Mouse (Mus musculus) frontal cortex, adult (tissue): ENCODE data around the gene Ubap1.
A peak's percentile ranks its signal among the peaks of the same experiment; 100 is the strongest.

Experiments used
- ATAC-seq: cut with Nextera tagmentation; 2 replicates; pipeline ENCODE4 v1.9.2; 2017; ENCODE audit warnings: mild to moderate bottlenecking, moderate library complexity, mixed read lengths; ENCODE audit not compliant: low TSS enrichment

Ubap1 gene

DNA sequence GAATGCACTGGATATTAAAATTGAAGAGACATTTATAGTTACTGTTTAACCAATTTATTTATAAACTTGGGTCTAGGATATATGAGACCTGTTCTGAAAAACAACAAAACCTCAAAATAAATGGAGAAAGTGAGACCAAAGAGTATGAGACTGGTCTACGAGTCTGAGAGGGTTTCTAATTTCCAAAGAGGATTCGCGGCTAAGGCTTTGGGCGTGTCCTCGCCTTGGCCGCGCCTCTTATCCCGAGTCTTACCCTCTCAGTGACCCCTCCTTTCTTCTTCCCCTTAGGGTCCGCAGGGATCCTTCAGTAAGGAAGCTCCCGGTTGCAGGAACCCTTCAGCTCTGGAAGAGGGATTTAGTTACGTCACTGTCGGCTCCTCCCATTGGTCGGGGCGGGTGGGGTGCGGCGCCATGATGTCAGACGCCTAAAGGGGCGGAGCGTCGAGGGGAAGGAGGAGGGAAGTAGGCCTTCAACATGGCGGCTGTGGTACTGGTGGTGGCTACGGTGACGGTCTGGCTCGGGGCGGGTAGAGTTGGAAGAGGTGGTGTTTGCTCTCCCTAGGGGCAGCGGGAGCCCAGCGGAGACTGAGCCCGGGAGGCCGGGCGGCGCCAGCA lies at the start of gene Ubap1:
Gene Ubap1 (plus strand): TSS at position 413 of the 615 bp plus-strand sequence.
- ATAC-seq, result peak; percentile 99

DNA sequence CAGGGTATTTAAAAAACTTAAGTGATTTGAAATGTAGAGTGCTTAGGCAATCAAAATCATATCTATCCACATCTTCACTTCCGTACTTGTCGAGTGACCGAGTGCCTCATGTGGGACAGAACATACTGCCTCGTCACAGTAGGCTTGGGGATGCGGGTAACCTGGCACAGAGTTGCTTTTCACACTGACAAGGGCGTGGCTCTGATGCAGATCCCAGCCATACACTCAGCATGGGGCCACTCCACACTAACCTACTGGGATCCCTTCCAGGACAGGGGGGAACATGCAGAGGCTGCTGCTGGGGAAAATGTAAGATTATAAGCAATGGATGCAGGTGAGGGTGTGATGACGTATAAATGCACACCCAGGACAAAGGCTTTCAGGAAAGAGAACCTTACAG lies 45.1 kb upstream of the Ubap1 start:
- no peak for ATAC-seq

DNA sequence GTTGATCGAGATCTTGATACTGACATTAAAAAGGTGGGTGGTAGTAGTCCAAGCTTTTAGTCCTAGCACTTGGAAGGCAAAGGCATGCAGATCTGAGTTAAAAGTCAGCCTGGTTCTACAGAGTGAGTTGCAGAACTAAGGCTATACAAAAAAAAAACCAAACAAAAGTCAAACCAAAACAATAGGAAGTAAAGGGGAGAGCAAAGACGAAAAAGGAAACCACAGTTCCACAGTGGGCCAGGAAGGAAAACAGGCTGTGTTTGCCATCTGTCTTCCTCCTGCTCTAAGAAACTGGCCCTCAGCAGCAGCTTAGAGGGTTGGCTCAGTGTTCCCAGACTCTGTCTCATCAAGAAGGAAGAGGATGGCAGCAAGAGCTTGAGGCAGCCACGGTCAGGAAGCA lies 44.5 kb upstream of the Ubap1 start:
- peak; percentile 91 for ATAC-seq

DNA sequence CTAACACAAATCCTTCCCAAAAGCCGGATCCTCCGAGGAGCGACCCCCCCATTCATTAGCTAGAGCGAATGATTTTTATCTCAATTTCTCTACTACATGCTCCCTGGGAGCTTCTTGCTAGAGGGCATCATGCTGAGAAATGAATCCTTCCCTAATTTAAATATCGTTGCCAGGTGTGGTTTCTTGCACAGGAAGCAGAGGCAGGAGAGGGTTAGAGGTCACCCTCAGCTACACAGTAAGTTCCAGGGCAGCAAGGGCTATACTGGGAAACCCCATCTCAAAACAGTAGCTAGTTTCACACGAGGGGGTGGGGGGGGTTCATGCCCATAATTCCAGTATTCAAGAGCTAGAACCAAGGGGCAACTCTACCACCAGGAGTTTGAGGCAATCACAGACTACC lies 41.4 kb upstream of the Ubap1 start:
- no peak for ATAC-seq

DNA sequence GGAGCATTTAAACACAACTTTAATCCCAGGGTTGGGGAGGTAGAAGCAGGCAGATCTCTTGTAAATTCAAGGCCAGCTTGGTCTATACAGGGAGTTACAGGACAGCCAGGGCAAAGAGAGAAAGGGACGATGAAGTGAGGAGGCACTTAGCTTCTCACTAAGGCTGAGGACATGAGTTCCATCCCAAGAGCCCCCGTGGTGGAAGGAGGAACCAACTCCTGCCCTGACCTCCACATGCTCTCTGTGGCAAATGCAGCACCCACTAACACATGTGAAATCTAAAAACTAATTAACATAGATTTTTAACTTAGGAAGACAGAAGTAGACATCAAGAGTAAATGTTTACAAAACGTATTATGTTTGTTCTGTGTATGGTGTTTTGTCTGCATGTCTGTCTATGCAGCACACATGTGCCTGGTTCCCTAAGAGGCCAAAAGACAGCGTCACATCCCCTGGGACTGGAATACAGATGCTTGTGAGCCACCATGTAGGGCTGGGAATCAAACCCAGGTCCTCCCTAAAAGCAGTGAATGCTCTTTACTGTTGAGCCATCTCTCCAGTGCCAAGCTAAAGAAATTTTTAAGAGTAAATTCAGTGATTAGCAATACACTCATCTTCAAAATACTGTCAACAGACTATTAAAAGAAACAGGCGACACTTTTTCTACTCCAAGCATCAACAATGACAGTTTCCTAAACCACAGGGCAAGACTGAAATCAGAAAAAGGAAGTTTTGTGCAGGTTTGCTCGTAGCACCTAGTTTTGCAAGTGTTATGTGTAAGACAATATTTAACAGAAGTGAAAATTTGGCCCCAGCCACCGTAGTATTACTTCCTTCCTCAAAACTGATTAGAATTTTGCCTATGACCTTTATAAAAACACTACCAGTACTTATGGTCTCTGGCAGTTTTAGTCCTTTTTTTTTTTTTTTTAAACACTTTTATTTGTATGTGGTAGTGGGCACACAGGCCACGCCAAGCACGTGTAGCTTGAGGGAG lies 37.9 kb upstream of the Ubap1 start:
- ATAC-seq, result no peak

DNA sequence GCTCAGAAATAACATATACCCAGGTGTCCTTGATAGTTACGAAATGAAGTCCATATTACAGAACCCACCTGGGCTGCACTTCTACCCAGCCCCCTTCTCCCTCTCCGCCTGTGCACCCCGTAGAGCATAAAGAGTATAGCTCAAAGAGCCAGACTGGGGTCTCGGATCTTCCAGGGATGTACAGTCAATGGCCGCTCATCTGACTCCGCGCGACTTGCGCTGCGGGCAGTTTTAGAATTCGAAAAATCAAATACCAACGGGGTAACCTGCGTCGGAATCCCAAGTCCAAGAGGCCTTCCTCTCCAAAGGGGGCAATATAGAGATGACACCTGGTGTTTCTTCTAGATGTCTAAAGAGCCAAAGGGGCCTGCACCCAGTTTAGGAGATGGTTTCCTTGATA lies 35.1 kb upstream of the Ubap1 start:
- no peak for ATAC-seq

DNA sequence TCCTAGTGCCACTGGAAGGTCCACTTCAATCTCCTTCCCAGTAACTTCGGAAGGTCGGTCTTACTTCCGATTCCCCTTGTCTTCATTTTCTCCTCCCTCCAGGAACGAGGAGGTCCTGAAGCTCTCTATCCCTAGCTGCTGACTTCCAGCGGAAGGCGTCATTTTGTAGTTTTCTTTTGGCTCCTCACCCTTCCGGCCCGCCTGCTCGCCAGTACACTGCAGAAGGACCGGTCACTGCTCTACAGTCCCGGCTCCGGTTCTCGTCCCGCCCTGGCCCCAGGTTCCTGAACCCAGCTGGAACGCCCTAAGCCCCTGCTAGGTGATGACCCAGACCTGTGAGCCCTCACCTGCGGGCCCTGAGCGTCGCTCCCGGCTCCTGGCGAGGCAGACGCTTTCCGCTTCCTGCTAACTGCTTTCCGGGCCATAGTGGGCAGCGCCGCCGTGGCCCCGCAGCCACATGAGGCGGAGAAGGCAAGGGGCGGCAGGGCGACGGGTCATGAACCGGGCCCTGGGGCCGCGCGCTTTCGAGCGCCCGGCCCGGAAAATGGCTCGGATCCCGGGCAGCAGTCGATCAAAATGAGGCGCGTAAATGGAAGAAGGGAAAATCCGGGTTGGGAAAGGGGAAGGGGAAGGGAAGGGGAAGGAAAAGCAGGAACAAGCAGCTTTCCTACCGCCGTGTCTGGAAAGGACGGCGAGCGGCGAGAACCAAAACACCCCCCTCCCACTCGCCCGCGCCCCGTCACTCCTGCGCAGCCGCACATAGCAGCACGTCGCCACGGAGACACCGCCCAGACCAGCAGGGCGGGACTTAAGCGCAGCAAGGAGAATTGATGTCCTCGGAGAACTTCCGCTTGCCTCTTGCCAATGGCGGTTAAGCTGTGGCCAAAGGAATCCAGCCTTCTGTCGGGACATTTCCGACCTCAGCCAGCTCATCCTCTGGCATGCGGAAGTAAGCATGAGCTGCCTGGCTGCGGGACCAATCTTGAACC lies 34.4 kb upstream of the Ubap1 start, which contains the start of gene Dcaf12:
Gene Dcaf12 (minus strand): TSS at position 749 of the 989 bp plus-strand sequence.
- peak; percentile 96 for ATAC-seq

DNA sequence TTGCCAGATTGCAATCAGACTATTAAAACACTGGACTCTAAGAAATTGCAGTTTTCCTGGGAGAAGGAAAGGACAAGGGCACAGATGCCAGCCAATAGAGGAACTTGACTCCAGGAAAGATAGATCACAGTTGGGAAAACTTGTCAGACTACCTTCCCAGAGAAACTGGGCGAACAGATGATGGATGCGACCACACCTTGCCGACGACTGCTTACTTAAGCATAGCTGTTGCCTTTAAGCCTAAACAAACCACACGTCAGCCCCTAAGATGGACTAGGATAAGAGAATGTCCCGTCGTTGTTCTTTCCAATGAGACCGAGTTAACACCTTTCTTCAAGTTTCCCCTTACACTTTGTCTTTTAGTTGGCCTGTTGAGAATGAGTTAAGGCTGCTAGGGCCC lies 33.6 kb upstream of the Ubap1 start:
- peak; percentile 5; the same call in 1 of the 2 replicates for ATAC-seq

DNA sequence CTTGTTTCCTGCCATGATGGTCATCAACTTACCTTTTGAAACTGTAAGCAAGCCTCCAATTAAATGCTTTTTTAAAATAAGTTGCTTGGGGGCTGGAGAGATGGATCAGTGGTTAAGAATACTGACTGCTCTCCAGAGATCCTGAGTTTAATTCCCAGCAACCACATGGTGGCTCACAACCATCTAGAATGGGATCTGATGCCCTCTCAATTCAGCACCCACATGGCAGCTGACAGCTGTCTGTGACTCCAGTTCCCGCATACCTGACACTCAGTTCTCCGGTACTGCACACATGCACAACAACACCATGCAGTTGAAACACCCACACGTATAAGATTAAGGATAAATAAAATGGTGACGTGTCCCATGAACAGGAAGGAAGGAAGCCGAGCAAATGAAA lies 30.5 kb upstream of the Ubap1 start:
- no peak for ATAC-seq

DNA sequence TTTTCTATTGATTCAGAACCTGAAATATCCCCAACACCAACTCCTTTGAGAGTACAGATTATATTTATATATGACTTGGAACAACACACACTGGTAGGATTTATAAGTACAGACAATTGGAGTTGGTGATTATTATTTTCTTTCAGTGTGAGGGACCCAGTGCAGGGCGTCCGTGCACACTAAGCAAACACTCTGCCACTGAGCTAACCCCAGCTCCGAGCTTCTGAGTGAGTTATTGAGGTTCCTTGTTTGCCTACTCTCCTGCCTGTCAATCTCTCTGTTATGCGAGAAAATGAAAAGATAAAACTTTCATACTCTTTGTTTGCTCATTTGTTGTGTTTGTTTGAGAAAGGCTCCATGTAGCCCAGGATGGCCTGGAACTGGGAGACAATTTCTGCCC lies 27.8 kb upstream of the Ubap1 start:
- no peak for ATAC-seq

DNA sequence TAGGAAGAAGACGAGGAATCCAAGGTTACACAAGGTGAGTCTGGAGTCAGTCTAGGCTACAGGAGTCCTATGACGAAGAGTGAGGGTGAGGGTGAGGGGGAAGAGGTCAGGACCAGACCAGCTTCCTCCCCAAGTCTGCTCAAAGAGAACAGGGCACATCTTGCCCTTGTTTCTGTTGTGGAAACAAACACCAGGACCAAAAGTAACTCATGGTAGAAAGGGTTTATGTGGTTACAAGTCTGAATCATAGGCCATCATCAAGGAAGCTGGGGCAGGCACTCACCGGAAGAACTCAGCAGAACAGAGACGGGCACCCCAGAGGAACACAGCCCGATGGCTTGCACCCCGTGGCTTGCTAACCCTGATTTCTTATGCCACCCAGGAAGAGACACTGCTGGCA lies 21.9 kb upstream of the Ubap1 start:
- no peak for ATAC-seq

DNA sequence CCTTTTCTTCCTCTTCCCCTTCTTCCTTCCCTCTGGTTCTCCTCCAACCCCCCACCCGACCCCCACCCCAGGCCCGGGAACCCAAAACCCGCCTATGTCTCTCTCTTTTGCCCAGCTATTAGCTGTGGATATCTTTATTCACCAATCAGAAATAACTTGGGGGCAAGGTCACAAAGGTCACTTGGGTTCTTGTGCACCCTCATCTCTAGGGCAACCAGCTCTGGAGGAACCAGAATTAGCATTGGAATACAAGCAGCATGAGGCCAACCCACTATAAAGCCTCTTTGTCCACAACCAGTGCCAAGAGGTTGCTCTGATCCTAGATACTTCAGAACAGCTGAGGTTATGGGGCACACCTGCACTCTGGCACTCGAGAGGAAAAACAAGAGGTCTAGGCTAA lies 19.3 kb upstream of the Ubap1 start:
- ATAC-seq, result no peak

DNA sequence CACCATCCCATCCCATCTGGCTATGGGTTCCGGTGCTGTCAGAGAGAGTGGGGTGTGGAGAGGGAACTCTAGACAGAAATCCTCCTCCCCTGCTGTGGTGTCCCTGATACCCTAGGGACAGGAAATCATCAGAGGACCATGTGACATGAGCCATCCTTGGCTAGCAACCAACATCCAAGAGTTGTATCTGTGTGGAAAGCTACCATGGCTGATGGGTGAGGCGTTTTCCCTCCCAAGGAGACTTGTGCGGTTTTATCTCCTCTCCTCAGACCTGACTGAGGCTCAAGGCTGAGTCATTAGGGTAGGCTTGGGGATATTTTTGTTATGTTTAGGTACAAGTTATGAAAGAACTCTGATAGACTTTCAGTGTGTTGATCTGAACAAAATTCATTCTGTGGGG lies 17.7 kb upstream of the Ubap1 start:
- ATAC-seq, result no peak

DNA sequence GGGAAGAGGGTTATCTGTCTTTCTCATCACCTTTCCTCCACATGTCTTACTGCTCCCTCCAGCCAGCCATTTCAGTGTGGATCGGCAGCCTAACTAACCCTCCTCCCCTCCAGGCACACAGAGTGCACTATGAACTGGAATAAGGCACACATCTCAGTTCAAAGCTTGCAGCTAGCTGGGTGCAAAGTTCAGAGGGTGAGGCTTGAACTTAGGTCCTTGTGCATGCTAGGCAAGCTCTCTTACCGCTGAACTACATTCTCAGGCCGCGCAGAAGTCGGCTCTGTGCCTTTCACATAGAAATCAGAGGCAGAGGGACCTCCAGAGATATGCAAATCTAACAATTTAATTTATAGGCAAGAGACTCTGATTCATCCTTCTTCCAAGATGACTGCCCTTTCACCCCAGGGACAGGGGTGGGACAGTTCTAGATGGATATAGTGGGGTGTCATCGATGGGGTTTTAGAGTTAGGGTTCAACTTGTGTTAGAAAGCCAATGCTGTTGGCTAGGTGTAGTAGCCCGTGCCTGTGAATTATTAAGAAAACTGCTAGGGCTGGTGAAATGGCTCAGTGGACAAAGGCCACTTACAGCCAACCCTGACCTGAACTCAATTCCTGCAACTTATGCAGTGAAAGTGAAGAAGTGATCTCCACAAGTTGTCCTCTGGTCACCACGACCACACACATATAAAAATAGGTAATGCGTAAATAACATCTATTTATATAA lies 16.9 kb upstream of the Ubap1 start:
- ATAC-seq, result no peak

DNA sequence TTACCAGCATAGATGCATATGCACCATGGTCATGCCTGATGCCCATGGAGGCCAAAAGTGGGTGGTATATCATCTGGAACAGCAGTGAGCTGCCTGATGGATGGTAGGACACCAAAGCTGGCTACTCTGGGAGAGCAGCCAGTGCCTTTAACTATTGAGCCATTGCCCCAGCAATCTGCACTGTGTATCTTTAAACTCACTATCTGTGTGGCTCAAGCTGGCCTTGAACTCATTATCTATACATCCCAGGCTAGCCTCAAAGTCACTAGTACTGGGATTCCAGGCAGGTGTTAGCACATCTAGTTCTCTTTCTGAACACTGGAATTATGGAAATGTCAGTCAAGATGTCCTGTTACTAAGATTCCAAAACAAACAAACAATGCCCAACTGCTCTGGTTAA lies 12.2 kb upstream of the Ubap1 start:
- ATAC-seq, result no peak

DNA sequence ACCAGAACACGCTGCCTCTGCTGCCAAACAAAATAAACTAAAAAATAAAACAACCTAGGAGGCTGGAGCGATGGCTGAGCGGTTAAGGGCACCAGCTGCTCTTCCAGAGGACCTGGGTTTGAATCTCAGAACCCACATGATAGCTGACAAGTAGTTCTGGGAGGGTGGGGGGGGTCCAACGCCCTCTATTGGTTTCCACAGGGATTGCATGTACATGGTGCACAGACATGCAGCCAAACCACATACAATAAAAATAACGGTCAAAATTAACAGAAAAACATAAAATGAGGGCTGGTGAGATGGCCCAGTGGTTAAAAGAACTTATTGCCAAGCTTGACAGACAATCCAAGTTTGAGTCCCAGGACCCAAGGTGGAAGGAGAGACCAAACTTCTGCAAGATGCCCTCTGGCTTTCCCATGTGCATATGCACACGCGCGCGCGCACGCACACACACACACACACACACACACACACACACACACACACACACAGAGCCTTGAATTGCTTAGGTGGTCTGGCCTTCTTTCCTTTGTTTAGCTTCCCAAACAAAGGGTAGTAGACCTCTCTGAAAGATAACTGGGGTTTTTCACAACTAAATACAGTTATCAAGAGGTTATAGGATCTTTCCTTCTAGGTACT lies 7.8 kb upstream of the Ubap1 start:
- ATAC-seq, result no peak

DNA sequence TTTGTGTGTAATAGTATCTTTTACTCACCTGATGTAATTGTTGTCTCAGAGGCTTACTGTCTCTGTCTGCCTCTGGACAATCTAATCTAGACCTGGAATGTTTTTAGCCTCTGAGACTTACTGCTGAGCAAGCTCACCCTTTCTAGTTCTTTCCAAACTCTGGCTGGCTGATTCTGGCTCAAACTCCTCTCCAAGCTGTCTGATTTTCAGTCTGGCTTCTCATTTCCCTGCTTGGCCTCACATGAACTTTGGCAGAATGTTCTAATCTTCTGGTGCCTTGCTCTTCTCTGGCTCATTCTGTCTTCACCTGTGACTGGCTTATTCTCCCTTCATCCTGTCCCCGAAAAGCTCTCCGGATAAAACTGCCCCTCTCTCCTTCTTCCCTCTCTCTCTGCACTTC lies 2.8 kb upstream of the Ubap1 start:
- no peak for ATAC-seq

DNA sequence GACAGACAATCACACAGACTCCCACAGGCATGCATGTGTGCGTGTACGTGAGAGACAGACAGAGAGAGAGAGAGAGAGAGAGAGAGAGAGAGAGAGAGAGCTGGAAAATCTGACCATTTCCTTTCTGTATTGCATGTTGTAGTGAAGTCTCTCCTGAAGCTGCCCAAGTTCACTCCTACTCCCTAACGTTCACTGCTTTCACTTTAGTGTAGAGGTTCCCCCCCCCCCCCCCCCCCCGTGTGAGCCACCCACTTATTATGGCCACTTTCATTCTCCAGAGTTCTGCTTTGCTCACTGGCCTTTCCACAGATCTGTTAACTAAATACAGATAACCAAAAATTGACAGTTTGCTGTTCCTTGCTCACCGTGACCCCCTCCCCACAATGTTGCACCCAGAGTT lies 957 bp upstream of the Ubap1 start:
- no peak for ATAC-seq

DNA sequence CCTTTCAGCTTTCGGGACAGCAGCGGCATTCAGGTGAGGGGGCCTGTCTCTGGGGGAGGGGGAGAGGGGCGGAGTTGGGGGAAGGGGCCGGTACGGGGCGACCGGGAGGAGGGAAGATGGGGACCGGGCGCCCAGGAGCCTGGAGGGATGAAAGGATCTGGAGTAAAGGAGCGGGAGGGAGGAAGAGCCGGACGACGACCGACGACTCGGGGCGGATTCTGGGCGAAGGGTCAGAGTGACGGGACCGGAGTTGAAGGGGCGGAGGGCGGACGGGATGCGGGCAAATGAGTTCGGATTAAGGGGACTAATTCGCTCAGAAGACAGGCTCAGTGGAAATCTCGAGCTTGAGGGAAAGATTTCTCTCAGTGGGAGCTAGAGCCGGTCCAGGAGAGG lies 399 bp downstream of the Ubap1 start:
- no peak for ATAC-seq

DNA sequence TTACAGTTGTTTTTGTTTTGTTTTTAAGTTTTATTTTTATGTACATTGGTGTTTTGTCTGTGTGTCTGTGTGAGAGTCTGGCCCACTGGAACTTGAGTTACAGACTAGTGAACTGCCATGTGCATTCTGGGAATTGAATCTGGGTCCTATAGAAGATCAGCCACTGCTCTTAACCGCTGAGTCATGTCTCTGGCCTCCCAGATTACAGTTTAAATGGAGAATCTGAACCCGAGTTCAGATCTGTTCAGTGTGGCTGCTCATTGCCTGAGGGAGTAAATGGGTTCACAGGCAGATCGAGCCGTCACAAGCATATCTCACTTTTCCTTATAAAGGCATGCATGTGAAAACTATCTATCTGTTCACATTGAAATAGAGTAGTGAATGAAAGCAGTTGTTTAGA lies 4.0 kb downstream of the Ubap1 start:
- ATAC-seq, result no peak

DNA sequence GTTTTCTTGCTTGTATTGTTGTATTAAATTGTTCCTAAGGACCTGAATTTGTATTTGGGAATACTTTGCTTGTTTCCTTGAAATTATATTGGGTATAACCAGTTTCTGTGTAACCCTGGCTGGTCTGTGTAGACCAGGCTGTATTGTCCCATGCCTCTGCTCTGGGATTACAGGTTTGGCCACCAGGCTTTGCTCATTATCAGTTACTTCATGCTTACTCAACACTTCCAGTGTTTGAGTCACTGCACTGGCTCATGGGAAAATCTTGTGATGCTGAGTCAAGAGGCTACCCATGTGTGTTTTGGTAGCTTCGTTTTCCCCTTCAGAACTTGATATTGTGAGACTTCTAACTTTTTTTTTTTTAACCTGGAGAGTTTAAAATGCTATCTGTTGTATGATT lies 4.5 kb downstream of the Ubap1 start:
- ATAC-seq, result no peak
